Mouse (Mus musculus) E14TG2a.4 (cell line): ENCODE results near the gene Fbxw19.

Experiments used
- CTCF ChIP-seq: conservative IDR thresholded peaks from 2 replicates; pipeline ENCODE4 v1.5.1; 2014; ENCODE audit warnings: low read length
- NANOG ChIP-seq: IDR thresholded peaks from 2 replicates; pipeline ENCODE4 v1.6.1; 2014; ENCODE audit warnings: borderline replicate concordance, low read length, mixed read lengths
- POU5F1 ChIP-seq: IDR thresholded peaks from 2 replicates; pipeline ENCODE4 v1.6.1; 2014; ENCODE audit warnings: low read length, borderline replicate concordance

GRCm38 (mm10) chr9:109432956-109433355 lies 62.7 kb downstream of the Fbxw19 start:
- TF ChIP-seq POU5F1, result no peak
- TF ChIP-seq CTCF, result no peak
- no peak for TF ChIP-seq NANOG
